Mouse (Mus musculus) ovary, postnatal 36 days (tissue): ENCODE measurements at regions not wholly inside any gene's neighbourhood (a gene's known extent, or its start where the extent isn't known, plus 50 kb on each side); places are given as distances from the start of the nearest gene placed in this dataset.

Experiments used
- DNase-seq: peaks from one replicate; pipeline ENCODE4 v3.0.0; 2022; ENCODE audit warnings: low spot score, mixed read lengths

- DNase-seq = no peak
Observed at GRCm38 (mm10) chr13:39092058-39092457, 131.4 kb upstream of the Slc35b3 start.

DNA sequence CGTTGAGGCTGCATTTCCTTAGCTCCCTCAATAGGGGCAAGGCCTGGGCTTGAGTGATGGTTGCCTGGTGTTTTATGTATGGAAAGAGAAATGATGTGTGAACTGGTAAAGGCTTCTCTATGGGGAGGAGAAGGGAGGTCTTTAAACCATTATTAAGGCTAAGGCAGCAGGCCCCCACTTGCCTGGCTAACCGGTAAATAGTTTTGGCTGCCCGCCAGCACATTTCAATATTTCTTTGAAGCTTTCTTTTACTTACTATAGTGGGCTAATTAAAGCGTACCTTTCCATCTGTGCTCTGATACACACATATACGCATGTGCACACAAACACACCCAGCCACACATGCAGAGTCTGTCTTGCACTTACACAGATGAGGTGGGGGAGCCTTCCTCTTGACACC is 123.9 kb upstream of the Slc35b3 start:
- no peak for DNase-seq

- DNase-seq = no peak
Observed at GRCm38 (mm10) chr13:39074211-39074610, 113.5 kb upstream of the Slc35b3 start.

DNA sequence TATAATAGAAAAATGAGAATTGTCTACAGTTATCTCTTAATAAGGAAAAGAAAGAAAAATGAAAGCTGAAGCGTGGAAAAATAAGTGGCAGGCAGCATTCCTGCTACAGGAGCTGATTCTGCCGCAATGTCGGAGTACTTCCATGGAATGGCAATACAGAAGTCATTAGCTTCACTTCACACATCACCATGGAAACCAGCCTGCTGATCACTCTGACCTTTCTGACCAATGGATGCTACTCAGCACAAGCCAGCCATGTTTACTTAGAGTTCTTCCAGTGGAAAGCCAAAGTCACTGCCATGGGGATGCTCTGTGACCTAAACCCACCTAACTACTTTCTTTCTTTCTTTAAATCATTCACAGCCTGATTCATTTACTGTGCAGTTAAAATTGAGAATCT is 71.6 kb upstream of the Slc35b3 start:
- no peak for DNase-seq

GRCm38 (mm10) chr13:39020168-39020567 is 59.5 kb upstream of the Slc35b3 start:
- DNase-seq = no peak

- peak; percentile 66 for DNase-seq
Observed at GRCm38 (mm10) chr13:39011696-39012095, 51.0 kb upstream of the Slc35b3 start.
